In the genomic region with DNA sequence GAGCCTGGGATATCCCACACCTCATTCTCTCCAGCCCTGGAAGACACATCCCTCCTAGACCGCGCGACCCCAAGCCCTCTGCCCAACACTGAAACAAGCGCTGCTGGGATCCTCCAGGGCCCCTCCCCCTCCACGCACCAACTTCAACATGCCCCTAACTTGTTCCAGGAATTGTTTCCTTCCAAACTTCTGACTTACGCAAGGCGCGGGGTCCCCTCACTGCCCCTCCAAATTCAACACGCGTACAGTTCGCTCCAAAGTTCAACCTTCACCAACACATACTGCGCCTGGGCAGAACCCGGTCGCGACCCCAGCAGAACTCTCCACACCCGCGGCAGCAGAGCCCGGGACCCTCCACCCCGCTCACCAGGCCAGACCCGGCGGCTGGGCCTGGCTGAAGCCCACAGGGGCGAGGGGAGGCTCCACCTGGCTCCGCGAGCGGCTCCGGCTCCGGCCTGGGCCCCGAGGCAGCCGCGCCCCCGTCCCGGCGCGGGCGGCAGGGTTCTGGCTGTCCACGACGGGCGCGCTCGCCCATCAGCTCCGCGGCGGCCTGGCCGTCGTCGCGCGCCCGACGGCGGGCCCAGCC, we compare ENCODE assay signal across 8 mouse cellular contexts. TPM values are rescaled to one million over a fixed set of nuclear protein-coding genes. Genes with fewer than 3 reads are reported as not detected.
DNase-seq lines count a peak whose midpoint lies in the region; ATAC-seq lines count a peak whose summit lies in the region.

No protein-coding gene starts in this region.

- H3K36me3 ChIP-seq in lung, embryonic 16.5 days (ENCODE audit: control insufficient read depth, insufficient read depth, low read length) = no peaks in the 10 kb centered on the region

- WGBS in lung, embryonic 16.5 days = under 1% methylated on average over 49 of the region's 51 CpGs

- peak overlapping the region; percentile 53 for H3K4me2 ChIP-seq in lung, embryonic 16.5 days (ENCODE audit: low read depth, low read length)

- H3K4me1 ChIP-seq in lung, embryonic 16.5 days (replicated peaks; ENCODE audit: control insufficient read depth, insufficient read depth, low read length) = peaks cover 18% of the 10 kb centered on the region

- peak; percentile 73 for ATAC-seq in lung, embryonic 16.5 days (ENCODE audit: low read depth)

- no peaks in the 10 kb centered on the region for H3K27me3 ChIP-seq in lung, embryonic 16.5 days (ENCODE audit: control insufficient read depth, insufficient read depth, low read depth, low read length)

- H3K9ac ChIP-seq in lung, embryonic 16.5 days (ENCODE audit: low read length) = peak overlapping the region; percentile 99

- peak; percentile 42 for DNase-seq in CD4-positive, CD25-positive, alpha-beta regulatory T cell, adult 2 months (ENCODE audit: low read depth, low spot score)
- DNase-seq in R1 (ENCODE audit: low read depth, low spot score) = peak; percentile 87
- peak; percentile 79 for DNase-seq in embryo, embryonic 10.5 days (ENCODE audit: low spot score)
- DNase-seq in heart, adult 8-10 months (ENCODE audit: low spot score) = peak; percentile 40
- DNase-seq in kidney, adult 18-20 months = peak; percentile 67
- DNase-seq in retina, postnatal 1 day = peak; percentile 57
- no peak for DNase-seq in frontal cortex, adult 2 months (ENCODE audit: extremely low spot score in 1 of 2, low spot score in 1 of 2)

- peak overlapping the region; percentile 74 for H3K4me3 ChIP-seq in lung, embryonic 16.5 days (ENCODE audit: low read length)

- H3K27ac ChIP-seq in lung, embryonic 16.5 days (ENCODE audit: low read length) = peak overlapping the region; percentile 95

- H3K9me3 ChIP-seq in lung, embryonic 16.5 days (ENCODE audit: control insufficient read depth, low read length) = no peaks in the 10 kb centered on the region

RNA-seq across cellular contexts. Expression of gene Rnf169, which starts 0.6 kb away (rescaled TPM):
- 10 to 100 TPM in 1 of 4 experiments, 1 to 10 TPM in 3; 8.1 to 10.5 (median 9.4) TPM for total RNA-seq in heart, adult 8-10 months (2022)
- 4.4 and 5.2 TPM in 2 replicates for polyA plus RNA-seq in lung, embryonic 16.5 days (2015; fragmentation: Nextera tagmentation; extraction: Ambion mirVana)
- polyA plus RNA-seq in frontal cortex, adult 2 months (2012; rRNA removed) = 20.2 and 22.0 TPM in 2 replicates

RNA-seq across cellular contexts. Expression of gene Chrdl2, which starts 26.3 kb away (rescaled TPM):
- not detected for total RNA-seq in heart, adult 8-10 months (2022)
- polyA plus RNA-seq in lung, embryonic 16.5 days (2015; fragmentation: Nextera tagmentation; extraction: Ambion mirVana) = 0.35 TPM in 1 of 2 replicates, not detected in the other
- polyA plus RNA-seq in frontal cortex, adult 2 months (2012; rRNA removed) = 0.36 and 0.65 TPM in 2 replicates

Comparison
In these comparisons a context has a peak if more than half of its experiments do, and no peak if none do; other contexts are left out.
1. DNase-seq: peak in CD4-positive, CD25-positive, alpha-beta regulatory T cell, adult 2 months (single experiment), R1 (single experiment), embryo, embryonic 10.5 days (single experiment), heart, adult 8-10 months (single experiment), kidney, adult 18-20 months (single experiment) and retina, postnatal 1 day (single experiment); none in frontal cortex, adult 2 months (0 of 2).